Mouse (Mus musculus) liver, postnatal 0 days (tissue): ENCODE data around the gene Tmem222. TPM values are rescaled to one million over a fixed set of nuclear protein-coding genes. Genes with fewer than 3 reads are reported as not detected.
A peak's percentile ranks its signal among the peaks of the same experiment; 100 is the strongest.

ENCODE experiments used
- ATAC-seq: fragments of 200-750 bp; cut with Nextera tagmentation; 2 replicates; pipeline ENCODE4 v1.8.0; 2017; ENCODE audit warnings: mild to moderate bottlenecking, moderate library complexity
- DNase-seq: peaks from one replicate; pipeline ENCODE4 v3.0.0-alpha.2; 2016
- H3K27ac ChIP-seq: fragments of 300-500 bp; sonication (generic); 2 replicates; pipeline ENCODE4 v1.5.1; 2014; ENCODE audit warnings: antibody characterized with exemption, moderate library complexity, mild to moderate bottlenecking, low read depth
- H3K27me3 ChIP-seq: fragments of 300-500 bp; sonication (generic); 2 replicates; pipeline ENCODE4 v1.6.1; 2014; ENCODE audit warnings: low read length, control low read depth, mixed read lengths; ENCODE audit not compliant: insufficient read depth
- H3K36me3 ChIP-seq: fragments of 300-500 bp; sonication (generic); replicated peaks from 2 replicates; pipeline ENCODE4 v1.6.1; 2014; ENCODE audit warnings: mild to moderate bottlenecking, control low read depth, low read length, moderate library complexity, mixed read lengths; ENCODE audit not compliant: insufficient read depth
- H3K4me1 ChIP-seq: fragments of 300-500 bp; sonication (generic); 2 replicates; pipeline ENCODE4 v1.6.1; 2014; ENCODE audit warnings: antibody characterized with exemption, mild to moderate bottlenecking, control low read depth; ENCODE audit not compliant: insufficient read depth
- H3K4me2 ChIP-seq: fragments of 300-500 bp; sonication (generic); 2 replicates; pipeline ENCODE4 v1.6.1; 2014; ENCODE audit warnings: low read depth, mild to moderate bottlenecking, low read length, moderate library complexity, mixed read lengths
- H3K4me3 ChIP-seq: fragments of 300-500 bp; sonication (generic); 2 replicates; pipeline ENCODE4 v1.5.1; 2014; ENCODE audit warnings: low read depth, low read length
- H3K9ac ChIP-seq: fragments of 300-500 bp; sonication (generic); replicated peaks from 2 replicates; pipeline ENCODE4 v1.6.1; 2014; ENCODE audit warnings: mild to moderate bottlenecking, moderate library complexity
- H3K9me3 ChIP-seq: fragments of 300-500 bp; sonication (generic); 2 replicates; pipeline ENCODE4 v1.6.1; 2016; ENCODE audit warnings: mild to moderate bottlenecking, control low read depth, low read length, mixed read lengths
- CTCF ChIP-seq: sonication (generic); IDR thresholded peaks from 2 replicates; pipeline ENCODE4 v1.5.1; 2016; ENCODE audit warnings: antibody characterized with exemption, low read depth
- EP300 ChIP-seq: IDR thresholded peaks from 2 replicates; pipeline ENCODE4 v1.6.1; 2016; ENCODE audit warnings: antibody characterized with exemption, low read depth, mild to moderate bottlenecking
- WGBS: fragments of 180-500 bp; shearing (Covaris S2); extraction: QIAGEN DNeasy Blood & Tissue Kit; methylation state at CpG from one replicate; pipeline ENCODE4 v1.1.7; 2014; ENCODE audit not compliant: insufficient replicate concordance; 5-methylcytosine and 5-hydroxymethylcytosine counted together
- polyA plus RNA-seq: library from polyadenylated mRNA; unstranded; fragments of >200 nt; fragmentation: Nextera tagmentation; extraction: Ambion mirVana; gene quantifications from 2 replicates; pipeline ENCODE4 v1.2.1, GENCODE M21; 2015

Tmem222 gene
- polyA plus RNA-seq, 1 experiment from 2014 or later: 30.8 TPM

DNA sequence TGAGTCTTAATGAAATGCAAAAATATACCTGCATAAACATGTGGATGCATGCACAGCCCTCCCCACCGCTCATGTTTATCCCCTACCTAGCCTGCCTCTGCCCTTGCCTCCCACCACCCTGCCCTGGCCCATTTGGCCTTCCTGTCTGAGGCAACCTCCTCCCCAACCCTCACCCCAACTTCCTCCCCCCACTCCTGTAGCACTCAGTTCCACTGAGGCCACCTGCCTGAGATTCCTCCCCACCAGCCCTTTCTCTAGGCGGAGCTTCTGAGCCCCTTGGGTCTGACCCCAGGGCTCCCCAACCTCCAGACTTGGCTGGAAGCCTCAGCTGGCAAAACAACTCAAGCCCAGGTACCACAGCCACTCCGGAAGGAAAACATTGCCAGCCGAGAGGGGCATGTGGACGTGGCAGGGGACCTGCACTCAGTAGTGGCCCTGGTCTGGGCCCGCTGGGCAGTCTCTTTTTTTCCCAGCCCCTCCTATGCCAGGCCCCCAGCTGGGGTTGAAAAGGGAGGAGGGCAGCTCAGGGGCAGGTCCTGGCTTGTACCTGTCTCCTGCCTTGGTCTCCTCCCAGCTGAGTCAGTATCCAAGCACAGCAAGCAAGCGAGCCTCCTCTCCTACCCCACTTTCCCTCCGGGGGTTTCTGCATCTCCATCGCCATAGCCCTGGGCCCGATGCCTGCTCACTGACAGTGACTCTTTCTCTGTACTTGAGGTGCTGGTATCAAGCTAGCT lies 15.8 kb downstream of the Tmem222 start:
- Histone ChIP-seq H3K27ac (no peak overlapping the region), H3K4me3 (peak overlapping the region; percentile 9; the same call in 1 of the 2 replicates), H3K4me1 (0 out of 2 replicates have a peak, but pooled peaks cover 3% of the 10 kb centered on the region), H3K4me2 (peak overlapping the region; percentile 55), H3K9me3 (no peaks in the 10 kb centered on the region), H3K27me3 (peaks cover 2% of the 10 kb centered on the region; the same call in 1 of the 2 replicates), H3K9ac (peak overlapping the region; percentile 30), H3K36me3 (peaks cover 24% of the 10 kb centered on the region)
- ATAC-seq: no peak
- no peak for DNase-seq
- TF ChIP-seq CTCF (no peak), EP300 (no peak)
- 51% methylated on average over 10 of the region's 10 CpGs for WGBS

DNA sequence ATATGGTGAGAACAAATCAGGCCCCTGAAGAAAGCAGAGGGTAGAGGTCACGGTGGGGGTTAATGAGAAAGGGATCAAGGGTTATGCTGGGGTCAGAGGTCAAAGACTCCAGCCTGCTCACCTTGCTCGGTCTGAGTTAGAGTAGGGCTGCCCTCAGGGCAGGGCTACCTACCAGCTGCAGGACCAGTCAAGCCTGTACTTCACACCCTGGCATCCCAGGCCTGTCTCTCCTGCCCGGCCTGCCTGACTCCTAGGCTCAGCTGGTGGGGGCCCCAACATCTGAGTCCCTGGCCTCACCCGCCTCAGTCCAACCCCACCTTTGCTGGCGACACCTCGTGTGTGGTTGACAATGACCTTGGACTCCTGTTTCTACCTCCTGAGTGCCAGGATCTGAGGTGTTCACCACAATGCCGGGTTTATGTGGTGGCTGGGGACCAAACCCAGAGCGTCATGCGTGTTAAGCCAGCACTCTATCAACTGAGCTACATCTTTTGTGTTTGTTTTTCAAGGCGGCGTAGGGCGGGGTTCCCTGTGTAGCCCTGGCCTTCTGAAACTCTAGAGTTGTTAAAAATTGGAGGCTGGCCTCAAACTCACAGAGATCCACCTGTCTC lies 19.7 kb downstream of the Tmem222 start:
- 0 out of 2 replicates have a peak, but pooled peaks cover 2% of the 10 kb centered on the region for H3K4me1 ChIP-seq

DNA sequence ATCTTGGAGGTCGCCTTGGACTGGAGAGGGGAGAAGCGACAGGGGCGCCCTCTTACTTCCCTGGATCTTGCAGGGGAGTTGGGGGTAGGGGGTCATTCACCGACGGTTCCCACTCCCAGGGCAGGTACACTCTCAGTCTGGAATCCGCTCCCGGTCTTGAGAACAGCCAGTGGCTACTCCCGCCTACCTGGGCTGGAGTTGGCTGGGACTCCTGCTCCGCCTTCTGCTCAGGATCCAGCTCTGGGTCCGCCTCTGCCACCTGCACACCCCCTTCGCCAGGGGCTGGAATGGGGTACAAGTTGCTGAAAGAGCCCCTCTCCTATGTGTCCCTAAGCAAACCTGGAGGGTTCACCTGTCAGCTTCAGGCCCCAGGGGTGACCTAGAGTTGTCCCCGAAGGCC lies 20.4 kb downstream of the Tmem222 start:
- no peak overlapping the region for H3K9ac ChIP-seq
- no peak for DNase-seq
- peaks cover 7% of the 10 kb centered on the region; the same call in 1 of the 2 replicates for H3K36me3 ChIP-seq
- peak overlapping the region; percentile 45 for H3K4me2 ChIP-seq
- 60% methylated on average over 10 of the region's 12 CpGs for WGBS
- TF ChIP-seq CTCF: no peak
- TF ChIP-seq EP300: no peak
- no peak overlapping the region for H3K27ac ChIP-seq
- H3K9me3 ChIP-seq: no peaks in the 10 kb centered on the region
- no peak overlapping the region for H3K4me3 ChIP-seq
- peaks cover 4% of the 10 kb centered on the region; the same call in 1 of the 2 replicates for H3K27me3 ChIP-seq
- peak; percentile 45 for ATAC-seq
- H3K4me1 ChIP-seq: no peaks in the 10 kb centered on the region

More for the DNA sequence above, 19.7 kb downstream of the Tmem222 start:
- Histone ChIP-seq H3K36me3 (0 out of 2 replicates have a peak, but pooled peaks cover 2% of the 10 kb centered on the region), H3K9ac (no peak overlapping the region), H3K4me2 (no peak overlapping the region), H3K27ac (no peak overlapping the region), H3K4me3 (no peak overlapping the region), H3K27me3 (peaks cover 4% of the 10 kb centered on the region; the same call in 1 of the 2 replicates), H3K9me3 (no peaks in the 10 kb centered on the region)
- TF ChIP-seq CTCF (no peak), EP300 (no peak)
- 68% methylated on average over 12 of the region's 12 CpGs for WGBS
- no peak for DNase-seq
- peak; percentile 21 for ATAC-seq

DNA sequence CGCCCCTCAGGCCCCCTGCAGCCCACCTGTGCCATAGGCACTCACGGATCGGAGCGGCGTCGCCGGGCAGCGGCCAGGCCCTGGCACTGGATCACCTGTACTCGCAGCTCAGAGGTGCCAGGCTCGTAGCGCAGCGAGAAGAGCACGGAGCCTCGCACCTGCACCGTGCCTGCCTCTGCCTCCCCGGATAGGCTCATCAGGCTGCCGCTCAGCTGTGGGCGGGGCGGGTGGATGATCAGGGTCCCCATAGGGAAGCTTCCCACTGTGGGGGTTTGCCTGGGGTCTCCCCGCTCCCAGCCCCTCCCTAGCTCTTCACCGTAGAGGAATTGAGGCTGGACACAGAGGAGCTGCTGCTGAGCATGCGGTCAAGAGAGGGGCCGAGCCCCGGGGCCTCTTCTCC lies 20.8 kb downstream of the Tmem222 start:
- H3K27me3 ChIP-seq: peaks cover 5% of the 10 kb centered on the region; the same call in 1 of the 2 replicates
- H3K36me3 ChIP-seq: peaks cover 9% of the 10 kb centered on the region
- ATAC-seq (peak; percentile 21; the same call in 1 of the 2 replicates), DNase-seq (no peak)
- no peaks in the 10 kb centered on the region for H3K9me3 ChIP-seq
- TF ChIP-seq EP300 (no peak), CTCF (no peak)
- H3K27ac ChIP-seq: no peak overlapping the region
- peak overlapping the region; percentile 45 for H3K4me2 ChIP-seq
- H3K4me1 ChIP-seq: no peaks in the 10 kb centered on the region
- WGBS: 39% methylated on average over 24 of the region's 24 CpGs
- no peak overlapping the region for H3K9ac ChIP-seq
- no peak overlapping the region for H3K4me3 ChIP-seq

DNA sequence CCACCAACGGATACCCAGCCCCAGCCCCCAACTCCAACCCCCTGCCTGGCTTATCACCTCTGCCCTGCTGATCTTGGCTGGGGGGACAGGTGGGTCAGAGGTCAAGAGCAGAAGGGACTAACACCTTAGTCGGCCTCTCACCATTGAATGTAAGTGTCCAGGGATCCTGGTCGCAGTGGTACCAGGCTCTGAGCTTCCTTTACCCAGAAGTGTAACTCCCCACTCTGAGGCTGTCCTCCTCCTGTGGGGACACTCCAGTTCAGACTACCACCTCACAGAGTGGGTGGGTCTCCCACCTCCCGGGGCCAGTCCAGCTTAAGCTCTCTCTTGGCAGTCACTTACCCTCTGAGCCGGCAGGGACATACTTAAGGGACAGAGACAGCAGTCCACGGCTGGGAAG lies 22.2 kb downstream of the Tmem222 start:
- 63% methylated on average over 6 of the region's 6 CpGs for WGBS
- ATAC-seq (no peak), DNase-seq (no peak)
- TF ChIP-seq EP300: no peak
- no peak for TF ChIP-seq CTCF
- Histone ChIP-seq H3K4me2 (no peak overlapping the region), H3K9ac (no peak overlapping the region), H3K27me3 (peaks cover 17% of the 10 kb centered on the region), H3K9me3 (no peaks in the 10 kb centered on the region), H3K4me3 (no peak overlapping the region), H3K4me1 (peaks cover 7% of the 10 kb centered on the region), H3K36me3 (peaks cover 13% of the 10 kb centered on the region), H3K27ac (no peak overlapping the region)

DNA sequence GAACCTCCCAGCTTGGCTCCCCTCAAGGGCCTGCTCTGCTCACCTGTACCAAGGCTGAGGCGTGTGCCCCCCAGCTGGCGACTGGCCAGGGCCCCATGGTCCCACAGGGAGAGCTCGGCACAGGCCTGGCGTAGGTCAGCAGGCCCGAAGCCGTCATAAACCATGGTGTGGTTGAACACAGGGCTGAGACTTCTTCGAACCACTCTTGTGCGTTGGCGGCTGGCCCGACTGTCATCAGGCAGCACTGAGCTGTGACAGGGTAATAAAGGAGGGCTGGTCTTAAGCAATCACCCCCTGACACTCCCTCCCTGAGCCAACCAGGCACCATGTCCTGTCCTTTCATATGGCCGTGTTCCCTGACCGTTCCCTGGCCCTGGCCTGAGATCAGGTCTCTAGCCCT lies 24.2 kb downstream of the Tmem222 start:
- H3K27me3 ChIP-seq: peaks cover 21% of the 10 kb centered on the region
- peaks cover 9% of the 10 kb centered on the region for H3K4me1 ChIP-seq
- DNase-seq (no peak), ATAC-seq (no peak)
- no peaks in the 10 kb centered on the region for H3K9me3 ChIP-seq
- no peak overlapping the region for H3K4me3 ChIP-seq
- no peak overlapping the region for H3K27ac ChIP-seq
- H3K9ac ChIP-seq: no peak overlapping the region
- H3K4me2 ChIP-seq: no peak overlapping the region
- peaks cover 13% of the 10 kb centered on the region for H3K36me3 ChIP-seq
- 85% methylated on average over 12 of the region's 12 CpGs for WGBS
- no peak for TF ChIP-seq CTCF
- TF ChIP-seq EP300: no peak
